9 mouse cellular contexts compared by ENCODE assay signal in genomic region chr5:135932359-135932758, GRCm38 (mm10). TPM values are rescaled to one million over a fixed set of nuclear protein-coding genes. Genes with fewer than 3 reads are reported as not detected.
DNase-seq lines count a peak whose midpoint lies in the region; ATAC-seq and TF ChIP-seq lines count a peak whose summit lies in the region.
"Had no signal": no experiment of that assay in that cellular context is flagged by ENCODE, and none has a peak within 500 bp of the region (broad histone marks: within the 10 kb centered on the region; RNA-seq: fewer than 3 reads in every experiment).

No protein-coding gene starts in this region.

- no peak for TF ChIP-seq CTCF in left cerebral cortex, adult 2 months (IDR thresholded peaks at IDR 0.05)

- no peak overlapping the region for H3K9ac ChIP-seq in embryonic facial prominence, embryonic 13.5 days
- 0 out of 2 replicates have a peak overlapping the region, but pooled peaks have one; percentile 36 for H3K9ac ChIP-seq in limb, embryonic 13.5 days
- no peak overlapping the region for H3K9ac ChIP-seq in stomach, embryonic 14.5 days (replicated peaks; ENCODE audit: low read depth, low read length)

- intact Hi-C loops in left cerebral cortex, adult 2 months (cut with DNase I), result loop anchor here (10.0 kb wide), 1 partner anchor 748 kb away; the partner anchor contains the start of gene Baz1b
- intact Hi-C loops in left cerebral cortex, postnatal 4 days (cut with DNase I), result no loop called here

- H3K4me1 ChIP-seq in embryonic facial prominence, embryonic 13.5 days, result peaks cover 36% of the 10 kb centered on the region
- peaks cover 28% of the 10 kb centered on the region for H3K4me1 ChIP-seq in limb, embryonic 13.5 days
- H3K4me1 ChIP-seq in stomach, embryonic 14.5 days (ENCODE audit: control insufficient read depth, insufficient read depth, low read length), result 0 out of 2 replicates have a peak, but pooled peaks cover 3% of the 10 kb centered on the region

- peak overlapping the region; percentile 94 for H3K27ac ChIP-seq in left cerebral cortex, adult 2 months
- no peak overlapping the region for H3K27ac ChIP-seq in embryonic facial prominence, embryonic 13.5 days
- no peak overlapping the region for H3K27ac ChIP-seq in limb, embryonic 13.5 days
- H3K27ac ChIP-seq in stomach, embryonic 14.5 days (ENCODE audit: low read length), result no peak overlapping the region

- peak overlapping the region; percentile 85 for H3K4me3 ChIP-seq in left cerebral cortex, adult 2 months
- H3K4me3 ChIP-seq in embryonic facial prominence, embryonic 13.5 days, result peak overlapping the region; percentile 9; the same call in 1 of the 2 replicates
- peak overlapping the region; percentile 13; the same call in 1 of the 2 replicates for H3K4me3 ChIP-seq in limb, embryonic 13.5 days
- H3K4me3 ChIP-seq in stomach, embryonic 14.5 days (ENCODE audit: low read depth, low read length), result no peak overlapping the region

- H3K36me3 ChIP-seq in embryonic facial prominence, embryonic 13.5 days, result peaks cover 41% of the 10 kb centered on the region
- H3K36me3 ChIP-seq in limb, embryonic 13.5 days, result peaks cover 45% of the 10 kb centered on the region
- peaks cover 36% of the 10 kb centered on the region for H3K36me3 ChIP-seq in stomach, embryonic 14.5 days (ENCODE audit: control insufficient read depth, insufficient read depth, low read length)

- H3K4me2 ChIP-seq in embryonic facial prominence, embryonic 13.5 days, result peak overlapping the region; percentile 67
- peak overlapping the region; percentile 69 for H3K4me2 ChIP-seq in limb, embryonic 13.5 days (replicated peaks)
- 0 out of 2 replicates have a peak overlapping the region, but pooled peaks have one; percentile 23 for H3K4me2 ChIP-seq in stomach, embryonic 14.5 days (replicated peaks; ENCODE audit: low read depth, low read length)

- H3K27me3 ChIP-seq in embryonic facial prominence, embryonic 13.5 days, result no peaks in the 10 kb centered on the region
- H3K27me3 ChIP-seq in limb, embryonic 13.5 days, result no peaks in the 10 kb centered on the region
- H3K27me3 ChIP-seq in stomach, embryonic 14.5 days (ENCODE audit: control insufficient read depth, insufficient read depth, low read length), result no peaks in the 10 kb centered on the region

- no peaks in the 10 kb centered on the region for H3K9me3 ChIP-seq in embryonic facial prominence, embryonic 13.5 days
- no peaks in the 10 kb centered on the region for H3K9me3 ChIP-seq in limb, embryonic 13.5 days
- no peaks in the 10 kb centered on the region for H3K9me3 ChIP-seq in stomach, embryonic 14.5 days (ENCODE audit: control insufficient read depth, low read depth, low read length)

- ATAC-seq in embryonic facial prominence, embryonic 13.5 days (ENCODE audit: insufficient number of reproducible peaks, insufficient read depth, low FRiP score, low TSS enrichment, low read depth), result no peak
- no peak for ATAC-seq in limb, embryonic 13.5 days (ENCODE audit: low FRiP score, low read depth)
- no peak for ATAC-seq in stomach, embryonic 14.5 days (ENCODE audit: insufficient number of reproducible peaks, insufficient read depth, low FRiP score, low read depth)

- WGBS in embryonic facial prominence, embryonic 13.5 days, result 76% methylated on average over 2 of the region's 2 CpGs
- WGBS in limb, embryonic 13.5 days, result 79% methylated on average over 2 of the region's 2 CpGs
- 90% methylated on average over 2 of the region's 2 CpGs for WGBS in stomach, embryonic 14.5 days

- no peak for DNase-seq in left cerebral cortex, adult 2 months (ENCODE audit: extremely low spot score in 1 of 2, low spot score in 2 of 2)
- no peak for DNase-seq in left cerebral cortex, postnatal 4 days
- DNase-seq in right cerebral cortex, adult 18-20 months, result no peak
- no peak for DNase-seq in B cell, adult 2 months
- DNase-seq: lung, adult 2 months had no signal

RNA-seq across cellular contexts. Expression of gene Ywhag, which starts 2.1 kb away (rescaled TPM):
- total RNA-seq in left cerebral cortex, adult 2 months (2021), result 1,000 to 10,000 TPM; 1,191 to 1,224 TPM
- 1,000 to 10,000 TPM; 1,399 to 1,485 TPM for total RNA-seq in left cerebral cortex, postnatal 4 days (2021)
- 164 and 178 TPM in 2 replicates for polyA plus RNA-seq in embryonic facial prominence, embryonic 13.5 days (2015; fragmentation: Nextera tagmentation; extraction: Ambion mirVana)
- polyA plus RNA-seq in limb, embryonic 13.5 days (2015; fragmentation: Nextera tagmentation; extraction: Ambion mirVana), result 155 and 168 TPM in 2 replicates
- 99.4 and 101 TPM in 2 replicates for polyA plus RNA-seq in stomach, embryonic 14.5 days (2014; fragmentation: Nextera tagmentation; extraction: Ambion mirVana)

RNA-seq across cellular contexts. Expression of gene Ssc4d, which starts 42.0 kb away (rescaled TPM):
- 1 to 10 TPM; 1.3 to 1.5 TPM for total RNA-seq in left cerebral cortex, adult 2 months (2021)
- total RNA-seq in left cerebral cortex, postnatal 4 days (2021), result 1 to 10 TPM; 2.0 to 2.7 TPM
- polyA plus RNA-seq in embryonic facial prominence, embryonic 13.5 days (2015; fragmentation: Nextera tagmentation; extraction: Ambion mirVana), result 3.9 TPM in 2 replicates
- polyA plus RNA-seq in limb, embryonic 13.5 days (2015; fragmentation: Nextera tagmentation; extraction: Ambion mirVana), result 4.4 and 4.5 TPM in 2 replicates
- polyA plus RNA-seq in stomach, embryonic 14.5 days (2014; fragmentation: Nextera tagmentation; extraction: Ambion mirVana), result 1.9 and 2.2 TPM in 2 replicates

RNA-seq across cellular contexts. Expression of gene Hspb1, which starts 44.6 kb away (rescaled TPM):
- total RNA-seq in left cerebral cortex, adult 2 months (2021), result 10 to 100 TPM; 19.2 to 19.3 TPM
- total RNA-seq in left cerebral cortex, postnatal 4 days (2021), result 1 to 10 TPM; 3.2 to 3.7 TPM
- 107 and 149 TPM in 2 replicates for polyA plus RNA-seq in embryonic facial prominence, embryonic 13.5 days (2015; fragmentation: Nextera tagmentation; extraction: Ambion mirVana)
- polyA plus RNA-seq in limb, embryonic 13.5 days (2015; fragmentation: Nextera tagmentation; extraction: Ambion mirVana), result 134 and 150 TPM in 2 replicates
- 221 and 237 TPM in 2 replicates for polyA plus RNA-seq in stomach, embryonic 14.5 days (2014; fragmentation: Nextera tagmentation; extraction: Ambion mirVana)

RNA-seq across cellular contexts. Expression of gene Zp3, which starts 47.5 kb away (rescaled TPM):
- not detected for total RNA-seq in left cerebral cortex, adult 2 months (2021)
- total RNA-seq in left cerebral cortex, postnatal 4 days (2021), result not detected
- polyA plus RNA-seq in embryonic facial prominence, embryonic 13.5 days (2015; fragmentation: Nextera tagmentation; extraction: Ambion mirVana), result not detected in 2 replicates
- 0.22 and 0.47 TPM in 2 replicates for polyA plus RNA-seq in limb, embryonic 13.5 days (2015; fragmentation: Nextera tagmentation; extraction: Ambion mirVana)
- polyA plus RNA-seq in stomach, embryonic 14.5 days (2014; fragmentation: Nextera tagmentation; extraction: Ambion mirVana), result not detected in 2 replicates
- total RNA-seq: common myeloid progenitor, adult 5-6 weeks had no signal
